Mouse (Mus musculus) heart, adult 11 months (tissue): ENCODE data around the gene Card10.

Experiments used
- DNase-seq: peaks from one replicate; pipeline ENCODE4 v3.0.0; 2022

The Card10 gene

GRCm38 (mm10) chr15:78801571-78801970 is 1.3 kb downstream of the Card10 start:
- peak; percentile 93 for DNase-seq

GRCm38 (mm10) chr15:78799029-78799428 is 3.8 kb downstream of the Card10 start:
- peak; percentile 93 for DNase-seq

- no peak for DNase-seq
Measured at GRCm38 (mm10) chr15:78797060-78797329, 5.8 kb downstream of the Card10 start.

GRCm38 (mm10) chr15:78796196-78797059 is 6.4 kb downstream of the Card10 start:
- DNase-seq: peak; percentile 97

- DNase-seq: peak; percentile 93
Measured at GRCm38 (mm10) chr15:78790990-78791389, 11.9 kb downstream of the Card10 start.

- peak; percentile 99 for DNase-seq
Measured at GRCm38 (mm10) chr15:78790451-78790850, 12.4 kb downstream of the Card10 start.

GRCm38 (mm10) chr15:78789721-78790323 is 13.0 kb downstream of the Card10 start:
- DNase-seq: peak; percentile 94

- DNase-seq: peak; percentile 98
Measured at GRCm38 (mm10) chr15:78788042-78788441, 14.8 kb downstream of the Card10 start.

- peak; percentile 98 for DNase-seq
Measured at GRCm38 (mm10) chr15:78787287-78787856, 15.5 kb downstream of the Card10 start.

- DNase-seq: peak; percentile 99
Measured at GRCm38 (mm10) chr15:78786411-78786818, 16.4 kb downstream of the Card10 start.

- peak; percentile 100 for DNase-seq
Measured at GRCm38 (mm10) chr15:78785961-78786360, 16.9 kb downstream of the Card10 start.

- peak; percentile 92 for DNase-seq
Measured at GRCm38 (mm10) chr15:78785258-78785657, 17.6 kb downstream of the Card10 start.

GRCm38 (mm10) chr15:78784520-78784919 is 18.3 kb downstream of the Card10 start:
- no peak for DNase-seq

- no peak for DNase-seq
Measured at GRCm38 (mm10) chr15:78782348-78783103, 20.3 kb downstream of the Card10 start.

GRCm38 (mm10) chr15:78780908-78781307 is 21.9 kb downstream of the Card10 start:
- DNase-seq: peak; percentile 95

GRCm38 (mm10) chr15:78780359-78780758 is 22.5 kb downstream of the Card10 start:
- peak; percentile 94 for DNase-seq

GRCm38 (mm10) chr15:78779690-78780089 is 23.2 kb downstream of the Card10 start:
- peak; percentile 93 for DNase-seq

- DNase-seq: no peak
Measured at GRCm38 (mm10) chr15:78779253-78779652, 23.6 kb downstream of the Card10 start.

GRCm38 (mm10) chr15:78778077-78778870 is 24.6 kb downstream of the Card10 start:
- DNase-seq: peak; percentile 100

GRCm38 (mm10) chr15:78773290-78773729 is 29.5 kb downstream of the Card10 start, which contains the start of gene Mfng:
Mfng (minus strand) TSS chr15:78773475.
- DNase-seq: peak; percentile 99

GRCm38 (mm10) chr15:78772856-78773255 is 30.0 kb downstream of the Card10 start:
- no peak for DNase-seq

GRCm38 (mm10) chr15:78772368-78772763 is 30.5 kb downstream of the Card10 start:
- peak; percentile 98 for DNase-seq
